Mouse (Mus musculus) myocyte (in vitro differentiated cells): ENCODE measurements at regions not wholly inside any gene's neighbourhood (a gene's known extent, or its start where the extent isn't known, plus 50 kb on each side); places are given as distances from the start of the nearest gene placed in this dataset.

ENCODE experiments used
- H3K27me3 ChIP-seq: one replicate; pipeline ENCODE4 v1.6.1; 2011; ENCODE audit not compliant: control insufficient read depth, insufficient read depth, insufficient read length
- H3K36me3 ChIP-seq: one replicate; pipeline ENCODE4 v1.6.1; 2011; ENCODE audit not compliant: control insufficient read depth, insufficient read depth
- H3K4me2 ChIP-seq: one replicate; pipeline ENCODE4 v1.6.1; 2011; ENCODE audit warnings: low read depth, control low read depth
- H3K4me3 ChIP-seq: one replicate; pipeline ENCODE4 v1.5.1; 2011; ENCODE audit warnings: mild to moderate bottlenecking, control low read depth, moderate library complexity
- H3K79me2 ChIP-seq: one replicate; pipeline ENCODE4 v1.6.1; 2011; ENCODE audit not compliant: control insufficient read depth, insufficient read depth
- H3ac ChIP-seq: one replicate; pipeline ENCODE4 v1.6.1; 2011; ENCODE audit not compliant: control insufficient read depth, insufficient read length
- CEBPB ChIP-seq: IDR thresholded peaks from 2 replicates; pipeline ENCODE4 v1.6.1; 2011; ENCODE audit warnings: mild to moderate bottlenecking, moderate library complexity; ENCODE audit not compliant: poor library complexity, insufficient read depth, severe bottlenecking
- E2F4 ChIP-seq: IDR thresholded peaks from one replicate; pipeline ENCODE4 v1.6.1; 2011; ENCODE audit warnings: mild to moderate bottlenecking, control low read depth, moderate library complexity; ENCODE audit not compliant: insufficient read depth
- MAX ChIP-seq: IDR thresholded peaks from one replicate; pipeline ENCODE4 v1.6.1; 2011; ENCODE audit warnings: low read depth, mild to moderate bottlenecking, control low read depth
- MYOD1 ChIP-seq, 3 experiments: IDR thresholded peaks; one replicate each; pipeline ENCODE4 v1.6.1; 2011; ENCODE audit warnings: control low read depth in 2 of 3, low read depth in 2 of 3, mild to moderate bottlenecking in 2 of 3, moderate library complexity in 1 of 3; ENCODE audit not compliant: insufficient read length in 2 of 3, control insufficient read depth in 1 of 3
- MYOG ChIP-seq, 3 experiments: IDR thresholded peaks; one replicate each; pipeline ENCODE4 v1.6.1; 2011; ENCODE audit warnings: control low read depth in 2 of 3, low read depth in 2 of 3, mild to moderate bottlenecking in 2 of 3; ENCODE audit not compliant: insufficient read length in 2 of 3, control insufficient read depth in 1 of 3, insufficient read depth in 1 of 3
- POLR2A ChIP-seq: IDR thresholded peaks from one replicate; pipeline ENCODE4 v1.6.1; 2011; ENCODE audit warnings: low read depth, mild to moderate bottlenecking, control low read depth, moderate library complexity; ENCODE audit not compliant: insufficient read length
- POLR2AphosphoS2 ChIP-seq: IDR thresholded peaks from one replicate; pipeline ENCODE4 v1.6.1; 2011; ENCODE audit warnings: low read depth, control low read depth; ENCODE audit not compliant: insufficient read length
- REST ChIP-seq: IDR thresholded peaks from one replicate; pipeline ENCODE4 v1.6.1; 2011; ENCODE audit warnings: mild to moderate bottlenecking, control low read depth, moderate library complexity; ENCODE audit not compliant: insufficient read depth, insufficient read length
- SRF ChIP-seq: IDR thresholded peaks from one replicate; pipeline ENCODE4 v1.6.1; 2011; ENCODE audit warnings: low read depth; ENCODE audit not compliant: control insufficient read depth, insufficient read length
- TCF12 ChIP-seq: IDR thresholded peaks from one replicate; pipeline ENCODE4 v1.6.1; 2011; ENCODE audit warnings: mild to moderate bottlenecking, control low read depth; ENCODE audit not compliant: poor library complexity, insufficient read depth, severe bottlenecking
- TCF3 ChIP-seq: IDR thresholded peaks from one replicate; pipeline ENCODE4 v1.6.1; 2011; ENCODE audit warnings: low read depth, control low read depth; ENCODE audit not compliant: insufficient read length
- USF1 ChIP-seq: IDR thresholded peaks from one replicate; pipeline ENCODE4 v1.6.1; 2011; ENCODE audit warnings: low read depth, mild to moderate bottlenecking, control low read depth, moderate library complexity

- H3K4me2 ChIP-seq, result no peak overlapping the region
- no peaks in the 10 kb centered on the region for H3K36me3 ChIP-seq
- H3ac ChIP-seq, result no peak overlapping the region
- no peak for TF ChIP-seq POLR2AphosphoS2
- TF ChIP-seq MAX, result no peak
- no peak for TF ChIP-seq TCF3
- no peak for TF ChIP-seq USF1
- no peak for TF ChIP-seq CEBPB
- no peak for TF ChIP-seq TCF12
- TF ChIP-seq POLR2A, result no peak
- TF ChIP-seq MYOG (IDR thresholded peaks at IDR 0.05; ENCODE audit: control insufficient read depth in 1 of 3, insufficient read depth in 1 of 3, insufficient read length in 2 of 3, low read depth in 2 of 3), result no peak
- H3K27me3 ChIP-seq, result no peaks in the 10 kb centered on the region
- H3K4me3 ChIP-seq, result no peak overlapping the region
- no peaks in the 10 kb centered on the region for H3K79me2 ChIP-seq
Observed at GRCm38 (mm10) chr9:104444906-104445305, 102.2 kb upstream of the Cpne4 start.

GRCm38 (mm10) chr9:104443236-104443635 lies 103.8 kb upstream of the Cpne4 start:
- Histone ChIP-seq H3K27me3 (no peaks in the 10 kb centered on the region), H3K4me2 (no peak overlapping the region), H3K79me2 (no peaks in the 10 kb centered on the region), H3K36me3 (no peaks in the 10 kb centered on the region), H3K4me3 (no peak overlapping the region), H3ac (no peak overlapping the region)
- TF ChIP-seq SRF (no peak), MYOG (IDR thresholded peaks at IDR 0.05; ENCODE audit: control insufficient read depth in 1 of 3, insufficient read depth in 1 of 3, insufficient read length in 2 of 3, low read depth in 2 of 3) (no peak), TCF12 (no peak), POLR2AphosphoS2 (no peak)

- Histone ChIP-seq H3K4me2 (no peak overlapping the region), H3K79me2 (no peaks in the 10 kb centered on the region), H3K27me3 (no peaks in the 10 kb centered on the region), H3K4me3 (no peak overlapping the region), H3K36me3 (no peaks in the 10 kb centered on the region), H3ac (no peak overlapping the region)
- no peak for TF ChIP-seq SRF
- TF ChIP-seq MYOG (IDR thresholded peaks at IDR 0.05; ENCODE audit: control insufficient read depth in 1 of 3, insufficient read depth in 1 of 3, insufficient read length in 2 of 3, low read depth in 2 of 3), result no peak
- no peak for TF ChIP-seq CEBPB
- TF ChIP-seq REST, result no peak
- TF ChIP-seq E2F4, result no peak
Observed at GRCm38 (mm10) chr9:104413021-104413420, 75.5 kb upstream of the Acpp start.

GRCm38 (mm10) chr9:104410211-104410610 lies 72.7 kb upstream of the Acpp start:
- Histone ChIP-seq H3K79me2 (no peaks in the 10 kb centered on the region), H3K4me2 (peak overlapping the region; percentile 91), H3ac (no peak overlapping the region), H3K36me3 (no peaks in the 10 kb centered on the region), H3K4me3 (peak overlapping the region; percentile 27), H3K27me3 (no peaks in the 10 kb centered on the region)
- TF ChIP-seq E2F4 (no peak), SRF (no peak)

- Histone ChIP-seq H3K27me3 (no peaks in the 10 kb centered on the region), H3K36me3 (no peaks in the 10 kb centered on the region), H3ac (no peak overlapping the region), H3K4me2 (peak overlapping the region; percentile 91), H3K4me3 (peak overlapping the region; percentile 27), H3K79me2 (no peaks in the 10 kb centered on the region)
- TF ChIP-seq MYOG (IDR thresholded peaks at IDR 0.05; ENCODE audit: control insufficient read depth in 1 of 3, insufficient read depth in 1 of 3, insufficient read length in 2 of 3, low read depth in 2 of 3) (no peak), POLR2A (no peak), TCF12 (no peak), USF1 (no peak), SRF (no peak)
Observed at GRCm38 (mm10) chr9:104409381-104409780, 71.8 kb upstream of the Acpp start.

GRCm38 (mm10) chr9:104408571-104409294 lies 71.2 kb upstream of the Acpp start:
- no peaks in the 10 kb centered on the region for H3K36me3 ChIP-seq
- TF ChIP-seq CEBPB (no peak), REST (no peak), MAX (no peak), POLR2AphosphoS2 (no peak), POLR2A (no peak), MYOG (IDR thresholded peaks at IDR 0.05; ENCODE audit: control insufficient read depth in 1 of 3, insufficient read depth in 1 of 3, insufficient read length in 2 of 3, low read depth in 2 of 3) (no peak), MYOD1 (IDR thresholded peaks at IDR 0.05; ENCODE audit: control insufficient read depth in 1 of 3, insufficient read length in 2 of 3, low read depth in 2 of 3) (no peak), TCF3 (no peak), SRF (no peak), USF1 (no peak), TCF12 (no peak)
- peak overlapping the region; percentile 27 for H3K4me3 ChIP-seq
- no peaks in the 10 kb centered on the region for H3K79me2 ChIP-seq
- H3ac ChIP-seq, result no peak overlapping the region
- H3K4me2 ChIP-seq, result peak overlapping the region; percentile 91
- H3K27me3 ChIP-seq, result no peaks in the 10 kb centered on the region
